Mouse (Mus musculus) right cerebral cortex, adult 18-20 months (tissue): ENCODE results near the gene Pdcd6ip.
"Not testable (repeated sequence)": the region's sequence is repeated elsewhere in the genome, so short reads cannot be mapped to it uniquely, and the experiment has no call there.

ENCODE experiments used
- DNase-seq: peaks from one replicate; pipeline ENCODE4 v3.0.0; 2022; ENCODE audit warnings: mixed read lengths

The Pdcd6ip gene

GRCm38 (mm10) chr9:113687461-113687860, 20.6 kb downstream of the Pdcd6ip start:
- DNase-seq: no peak

GRCm38 (mm10) chr9:113673721-113674120, 34.3 kb downstream of the Pdcd6ip start:
- DNase-seq: no peak

- DNase-seq: no peak
Observed at GRCm38 (mm10) chr9:113672352-113672751, 35.7 kb downstream of the Pdcd6ip start.

- DNase-seq: no peak
Observed at GRCm38 (mm10) chr9:113670857-113671106, 37.3 kb downstream of the Pdcd6ip start.

GRCm38 (mm10) chr9:113670105-113670856, 37.8 kb downstream of the Pdcd6ip start:
- no peak for DNase-seq

GRCm38 (mm10) chr9:113663476-113663875, 44.6 kb downstream of the Pdcd6ip start:
- no peak for DNase-seq

- DNase-seq: no peak
Observed at GRCm38 (mm10) chr9:113657837-113658236, 50.2 kb downstream of the Pdcd6ip start.

- DNase-seq: no peak
Observed at GRCm38 (mm10) chr9:113653571-113653970, 54.5 kb downstream of the Pdcd6ip start.

- no peak for DNase-seq
Observed at GRCm38 (mm10) chr9:113650787-113651186, 57.3 kb downstream of the Pdcd6ip start.

GRCm38 (mm10) chr9:113649211-113649610, 58.8 kb downstream of the Pdcd6ip start:
- not testable (repeated sequence) for DNase-seq

- no peak for DNase-seq
Observed at GRCm38 (mm10) chr9:113645837-113646169, 62.3 kb downstream of the Pdcd6ip start.

- DNase-seq: peak; percentile 82
Observed at GRCm38 (mm10) chr9:113645153-113645836, 62.8 kb downstream of the Pdcd6ip start.

GRCm38 (mm10) chr9:113644701-113645100, 63.4 kb downstream of the Pdcd6ip start:
- no peak for DNase-seq

GRCm38 (mm10) chr9:113644076-113644475, 64.0 kb downstream of the Pdcd6ip start:
- no peak for DNase-seq

- DNase-seq: no peak
Observed at GRCm38 (mm10) chr9:113643669-113644068, 64.4 kb downstream of the Pdcd6ip start.

GRCm38 (mm10) chr9:113634986-113635385, 73.1 kb downstream of the Pdcd6ip start:
- DNase-seq: no peak

GRCm38 (mm10) chr9:113633168-113633744, 74.8 kb downstream of the Pdcd6ip start:
- DNase-seq: no peak

GRCm38 (mm10) chr9:113632350-113633043, 75.6 kb downstream of the Pdcd6ip start:
- no peak for DNase-seq

GRCm38 (mm10) chr9:113629632-113630031, 78.4 kb downstream of the Pdcd6ip start:
- peak; percentile 77 for DNase-seq

- DNase-seq: no peak
Observed at GRCm38 (mm10) chr9:113629191-113629590, 78.9 kb downstream of the Pdcd6ip start.

- no peak for DNase-seq
Observed at GRCm38 (mm10) chr9:113628780-113629179, 79.3 kb downstream of the Pdcd6ip start.

- no peak for DNase-seq
Observed at GRCm38 (mm10) chr9:113626730-113627129, 81.3 kb downstream of the Pdcd6ip start.

- no peak for DNase-seq
Observed at GRCm38 (mm10) chr9:113624086-113624485, 84.0 kb downstream of the Pdcd6ip start.

- DNase-seq: no peak
Observed at GRCm38 (mm10) chr9:113617081-113617480, 91.0 kb downstream of the Pdcd6ip start.
